Mouse (Mus musculus) myocyte (in vitro differentiated cells): Measurements from ENCODE around the gene H2afz. TPM values are rescaled to one million over a fixed set of nuclear protein-coding genes. Genes with fewer than 3 reads are reported as not detected.

Source experiments
- H3K27me3 ChIP-seq: one replicate; pipeline ENCODE4 v1.6.1; 2011; ENCODE audit not compliant: control insufficient read depth, insufficient read depth, insufficient read length
- H3K36me3 ChIP-seq: one replicate; pipeline ENCODE4 v1.6.1; 2011; ENCODE audit not compliant: control insufficient read depth, insufficient read depth
- H3K4me2 ChIP-seq: one replicate; pipeline ENCODE4 v1.6.1; 2011; ENCODE audit warnings: low read depth, control low read depth
- H3K4me3 ChIP-seq: one replicate; pipeline ENCODE4 v1.5.1; 2011; ENCODE audit warnings: mild to moderate bottlenecking, control low read depth, moderate library complexity
- H3K79me2 ChIP-seq: one replicate; pipeline ENCODE4 v1.6.1; 2011; ENCODE audit not compliant: control insufficient read depth, insufficient read depth
- H3ac ChIP-seq: one replicate; pipeline ENCODE4 v1.6.1; 2011; ENCODE audit not compliant: control insufficient read depth, insufficient read length
- CEBPB ChIP-seq: IDR thresholded peaks from 2 replicates; pipeline ENCODE4 v1.6.1; 2011; ENCODE audit warnings: mild to moderate bottlenecking, moderate library complexity; ENCODE audit not compliant: poor library complexity, insufficient read depth, severe bottlenecking
- E2F4 ChIP-seq: IDR thresholded peaks from one replicate; pipeline ENCODE4 v1.6.1; 2011; ENCODE audit warnings: mild to moderate bottlenecking, control low read depth, moderate library complexity; ENCODE audit not compliant: insufficient read depth
- MAX ChIP-seq: IDR thresholded peaks from one replicate; pipeline ENCODE4 v1.6.1; 2011; ENCODE audit warnings: low read depth, mild to moderate bottlenecking, control low read depth
- MYOD1 ChIP-seq, 3 experiments: IDR thresholded peaks; one replicate each; pipeline ENCODE4 v1.6.1; 2011; ENCODE audit warnings: control low read depth in 2 of 3, low read depth in 2 of 3, mild to moderate bottlenecking in 2 of 3, moderate library complexity in 1 of 3; ENCODE audit not compliant: insufficient read length in 2 of 3, control insufficient read depth in 1 of 3
- MYOG ChIP-seq, 3 experiments: IDR thresholded peaks; one replicate each; pipeline ENCODE4 v1.6.1; 2011; ENCODE audit warnings: control low read depth in 2 of 3, low read depth in 2 of 3, mild to moderate bottlenecking in 2 of 3; ENCODE audit not compliant: insufficient read length in 2 of 3, control insufficient read depth in 1 of 3, insufficient read depth in 1 of 3
- POLR2A ChIP-seq: IDR thresholded peaks from one replicate; pipeline ENCODE4 v1.6.1; 2011; ENCODE audit warnings: low read depth, mild to moderate bottlenecking, control low read depth, moderate library complexity; ENCODE audit not compliant: insufficient read length
- POLR2AphosphoS2 ChIP-seq: IDR thresholded peaks from one replicate; pipeline ENCODE4 v1.6.1; 2011; ENCODE audit warnings: low read depth, control low read depth; ENCODE audit not compliant: insufficient read length
- REST ChIP-seq: IDR thresholded peaks from one replicate; pipeline ENCODE4 v1.6.1; 2011; ENCODE audit warnings: mild to moderate bottlenecking, control low read depth, moderate library complexity; ENCODE audit not compliant: insufficient read depth, insufficient read length
- SRF ChIP-seq: IDR thresholded peaks from one replicate; pipeline ENCODE4 v1.6.1; 2011; ENCODE audit warnings: low read depth; ENCODE audit not compliant: control insufficient read depth, insufficient read length
- TCF12 ChIP-seq: IDR thresholded peaks from one replicate; pipeline ENCODE4 v1.6.1; 2011; ENCODE audit warnings: mild to moderate bottlenecking, control low read depth; ENCODE audit not compliant: poor library complexity, insufficient read depth, severe bottlenecking
- TCF3 ChIP-seq: IDR thresholded peaks from one replicate; pipeline ENCODE4 v1.6.1; 2011; ENCODE audit warnings: low read depth, control low read depth; ENCODE audit not compliant: insufficient read length
- USF1 ChIP-seq: IDR thresholded peaks from one replicate; pipeline ENCODE4 v1.6.1; 2011; ENCODE audit warnings: low read depth, mild to moderate bottlenecking, control low read depth, moderate library complexity
- polyA plus RNA-seq: library from polyadenylated mRNA; unstranded; fragments of >200 nt; fragmentation: generic; extraction: Trizol; gene quantifications from one replicate; pipeline ENCODE4 v1.2.1, GENCODE M21; 2012; ENCODE audit warnings: missing spikeins

Gene H2afz
- polyA plus RNA-seq, 1 experiment: 1,333 TPM

DNA sequence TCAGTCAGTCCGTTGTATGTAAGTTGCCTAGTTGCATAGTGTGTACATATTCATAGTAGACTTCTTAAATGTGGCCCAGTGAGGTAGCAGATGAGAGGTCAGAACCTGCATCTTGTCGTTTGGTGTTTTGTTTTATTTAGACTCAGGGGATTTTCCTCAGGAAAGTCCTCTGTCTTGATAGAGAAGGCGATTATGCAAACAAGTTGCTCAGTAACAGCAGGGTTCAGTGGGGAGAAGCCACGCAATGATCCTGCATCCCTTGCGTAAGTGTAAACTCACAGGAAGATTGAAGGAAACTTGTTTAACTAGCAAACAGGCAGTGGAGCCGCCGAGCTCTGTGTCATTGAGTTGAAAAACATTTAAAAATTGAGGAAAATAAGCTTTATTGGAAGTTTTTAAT lies 23.7 kb downstream of the H2afz start:
- no peak overlapping the region for H3K4me3 ChIP-seq
- no peaks in the 10 kb centered on the region for H3K27me3 ChIP-seq
- H3K79me2 ChIP-seq: no peaks in the 10 kb centered on the region
- no peaks in the 10 kb centered on the region for H3K36me3 ChIP-seq
- TF ChIP-seq TCF12 (no peak), POLR2AphosphoS2 (no peak), USF1 (no peak), TCF3 (no peak), POLR2A (no peak), MYOG (IDR thresholded peaks at IDR 0.05; ENCODE audit: control insufficient read depth in 1 of 3, insufficient read depth in 1 of 3, insufficient read length in 2 of 3, low read depth in 2 of 3) (no peak), REST (no peak), SRF (no peak), E2F4 (no peak), MAX (no peak), MYOD1 (IDR thresholded peaks at IDR 0.05; ENCODE audit: control insufficient read depth in 1 of 3, insufficient read length in 2 of 3, low read depth in 2 of 3) (no peak), CEBPB (no peak)
- no peak overlapping the region for H3K4me2 ChIP-seq
- no peak overlapping the region for H3ac ChIP-seq

DNA sequence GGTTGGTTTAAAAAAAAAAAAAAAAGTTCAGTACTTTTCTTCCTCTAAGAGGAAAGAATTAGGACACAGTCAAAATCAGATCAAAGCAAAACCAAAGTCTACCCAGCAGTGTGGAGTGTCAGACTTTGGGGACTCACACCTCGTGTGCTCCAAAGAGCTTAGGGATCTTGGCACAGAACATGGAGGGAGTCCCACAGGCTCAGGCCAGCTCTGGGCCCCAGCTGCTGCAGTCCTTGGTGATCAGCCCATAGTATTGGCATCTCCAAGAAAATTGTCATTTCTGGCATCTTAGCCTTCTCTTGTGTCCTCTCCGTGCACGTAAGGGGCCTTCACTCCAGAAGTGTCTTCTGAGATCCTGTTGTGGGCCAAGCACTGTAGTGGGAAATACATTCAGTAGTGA lies 26.8 kb downstream of the H2afz start:
- no peak overlapping the region for H3ac ChIP-seq
- H3K36me3 ChIP-seq: no peaks in the 10 kb centered on the region
- TF ChIP-seq MAX: no peak
- TF ChIP-seq POLR2AphosphoS2: no peak
- TF ChIP-seq CEBPB: no peak
- TF ChIP-seq TCF3: no peak
- TF ChIP-seq E2F4: no peak
- TF ChIP-seq USF1: no peak
- TF ChIP-seq SRF: no peak
- TF ChIP-seq TCF12: no peak
- no peak for TF ChIP-seq MYOG (IDR thresholded peaks at IDR 0.05; ENCODE audit: control insufficient read depth in 1 of 3, insufficient read depth in 1 of 3, insufficient read length in 2 of 3, low read depth in 2 of 3)
- no peak for TF ChIP-seq REST
- no peak for TF ChIP-seq MYOD1 (IDR thresholded peaks at IDR 0.05; ENCODE audit: control insufficient read depth in 1 of 3, insufficient read length in 2 of 3, low read depth in 2 of 3)
- no peak for TF ChIP-seq POLR2A
- H3K79me2 ChIP-seq: no peaks in the 10 kb centered on the region
- H3K4me3 ChIP-seq: no peak overlapping the region
- H3K27me3 ChIP-seq: no peaks in the 10 kb centered on the region
- no peak overlapping the region for H3K4me2 ChIP-seq

DNA sequence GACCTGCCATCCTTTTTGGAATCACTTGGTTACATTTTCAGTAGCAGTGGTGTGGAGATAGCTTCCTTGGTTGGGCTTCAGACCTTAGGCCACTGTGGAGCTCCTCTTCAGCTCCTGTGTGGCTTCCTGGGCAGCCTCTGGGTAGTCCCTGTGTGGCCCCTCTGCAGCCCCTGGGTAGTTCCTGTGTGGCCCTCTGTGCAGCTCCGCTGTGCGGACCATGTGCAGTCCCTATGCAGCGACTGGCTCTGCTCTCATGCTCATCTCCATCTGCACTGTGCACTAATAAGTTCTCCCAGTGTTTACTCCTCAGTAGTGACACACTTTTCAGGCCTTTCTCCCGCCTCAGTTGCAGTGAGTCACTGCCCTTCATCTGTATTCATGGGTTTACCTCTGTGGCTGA lies 27.8 kb downstream of the H2afz start:
- TF ChIP-seq TCF3: no peak
- no peak for TF ChIP-seq MYOD1 (IDR thresholded peaks at IDR 0.05; ENCODE audit: control insufficient read depth in 1 of 3, insufficient read length in 2 of 3, low read depth in 2 of 3)
- TF ChIP-seq MYOG (IDR thresholded peaks at IDR 0.05; ENCODE audit: control insufficient read depth in 1 of 3, insufficient read depth in 1 of 3, insufficient read length in 2 of 3, low read depth in 2 of 3): no peak
- TF ChIP-seq POLR2AphosphoS2: no peak
- TF ChIP-seq REST: no peak
- TF ChIP-seq E2F4: no peak
- TF ChIP-seq CEBPB: no peak
- no peak for TF ChIP-seq MAX
- no peak for TF ChIP-seq USF1
- TF ChIP-seq TCF12: no peak
- no peak for TF ChIP-seq SRF
- no peak for TF ChIP-seq POLR2A
- Histone ChIP-seq H3K4me2 (no peak overlapping the region), H3ac (no peak overlapping the region), H3K36me3 (no peaks in the 10 kb centered on the region), H3K79me2 (no peaks in the 10 kb centered on the region), H3K27me3 (no peaks in the 10 kb centered on the region), H3K4me3 (no peak overlapping the region)

DNA sequence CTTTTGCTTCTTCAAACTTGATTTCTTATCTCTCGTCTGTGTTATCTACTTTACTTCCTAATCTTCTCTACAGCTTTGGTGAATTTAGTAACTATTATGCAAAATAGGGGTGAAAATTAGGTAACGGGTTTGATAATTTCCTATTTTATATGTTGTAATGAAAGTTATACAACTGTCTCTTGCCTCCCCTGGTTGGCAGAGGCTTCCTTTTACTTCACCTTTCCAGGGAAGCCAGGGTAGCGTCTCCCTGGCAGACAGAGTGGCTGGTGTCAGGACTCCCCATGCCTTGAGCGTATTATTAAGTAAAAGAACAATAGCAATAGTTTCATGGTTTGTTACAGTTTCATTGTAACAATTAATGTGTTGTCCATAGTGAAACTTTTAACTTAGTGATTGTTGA lies 29.5 kb downstream of the H2afz start:
- Histone ChIP-seq H3ac (no peak overlapping the region), H3K4me3 (no peak overlapping the region), H3K27me3 (no peaks in the 10 kb centered on the region), H3K36me3 (no peaks in the 10 kb centered on the region), H3K4me2 (no peak overlapping the region), H3K79me2 (no peaks in the 10 kb centered on the region)
- TF ChIP-seq TCF3 (no peak), TCF12 (no peak), MYOD1 (IDR thresholded peaks at IDR 0.05; ENCODE audit: control insufficient read depth in 1 of 3, insufficient read length in 2 of 3, low read depth in 2 of 3) (no peak), MYOG (IDR thresholded peaks at IDR 0.05; ENCODE audit: control insufficient read depth in 1 of 3, insufficient read depth in 1 of 3, insufficient read length in 2 of 3, low read depth in 2 of 3) (no peak), USF1 (no peak), SRF (no peak), E2F4 (no peak), CEBPB (no peak), POLR2AphosphoS2 (no peak), POLR2A (no peak), MAX (no peak)

DNA sequence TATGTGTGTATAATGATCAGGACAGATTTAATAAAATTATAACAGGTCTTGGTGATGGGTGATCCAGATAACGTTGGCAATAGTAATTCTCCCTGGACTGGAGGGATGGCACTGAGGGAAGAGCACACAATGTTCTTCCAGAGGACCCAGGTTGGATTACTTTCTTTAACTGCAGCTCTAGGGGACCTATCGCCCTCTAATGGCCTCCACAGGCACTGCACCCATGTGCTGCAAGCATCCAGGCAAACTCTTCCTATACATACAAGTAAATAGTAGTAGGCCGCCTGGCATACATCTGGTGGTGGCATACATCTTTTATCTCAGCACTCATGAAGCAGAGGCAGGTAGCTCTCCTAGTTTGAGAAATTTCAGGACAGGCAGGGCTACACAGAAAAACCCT lies 30.9 kb downstream of the H2afz start:
- H3K4me3 ChIP-seq: no peak overlapping the region
- no peaks in the 10 kb centered on the region for H3K36me3 ChIP-seq
- TF ChIP-seq MYOD1 (IDR thresholded peaks at IDR 0.05; ENCODE audit: control insufficient read depth in 1 of 3, insufficient read length in 2 of 3, low read depth in 2 of 3) (no peak), REST (no peak), POLR2A (no peak), CEBPB (no peak), MYOG (IDR thresholded peaks at IDR 0.05; ENCODE audit: control insufficient read depth in 1 of 3, insufficient read depth in 1 of 3, insufficient read length in 2 of 3, low read depth in 2 of 3) (no peak), MAX (no peak), SRF (no peak), POLR2AphosphoS2 (no peak), E2F4 (no peak), USF1 (no peak), TCF12 (no peak), TCF3 (no peak)
- no peak overlapping the region for H3K4me2 ChIP-seq
- no peak overlapping the region for H3ac ChIP-seq
- H3K27me3 ChIP-seq: no peaks in the 10 kb centered on the region
- no peaks in the 10 kb centered on the region for H3K79me2 ChIP-seq
